Mouse (Mus musculus): ENCODE results near the gene Coro6.

DNA sequence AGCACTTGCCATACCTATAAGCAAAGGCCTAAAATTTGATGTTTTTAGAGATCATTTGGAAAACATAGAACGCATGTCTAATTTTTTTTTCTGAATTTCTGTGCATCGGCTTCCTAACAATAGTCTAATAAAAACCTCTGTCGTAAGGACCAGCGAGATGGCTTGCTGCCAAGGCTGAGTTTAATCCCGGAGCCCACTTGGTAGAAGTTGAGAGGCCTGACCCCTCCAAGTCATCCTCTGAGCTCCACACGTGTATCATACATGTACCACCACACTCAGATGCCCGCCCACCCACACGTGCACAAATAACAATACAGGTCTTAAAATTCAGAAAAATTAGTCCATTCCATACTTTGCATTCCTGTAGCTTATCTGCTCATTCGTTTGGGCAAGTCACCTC, 22.1 kb upstream of the Coro6 start:
- TF ChIP-seq MAFK (IDR thresholded peaks at IDR 0.05; ENCODE audit: insufficient read depth, low read depth, low read length) (no peak), ZC3H11A (IDR thresholded peaks at IDR 0.05; ENCODE audit: borderline replicate concordance, low read depth, low read length) (no peak), CHD2 (IDR thresholded peaks at IDR 0.05; ENCODE audit: low read depth, low read length) (no peak), ZNF384 (IDR thresholded peaks at IDR 0.05; ENCODE audit: low read depth, low read length) (no peak)

Data from ES-E14 (cell line).